Mouse (Mus musculus): Measurements from ENCODE around the gene Zfp286.

Zfp286 gene

DNA sequence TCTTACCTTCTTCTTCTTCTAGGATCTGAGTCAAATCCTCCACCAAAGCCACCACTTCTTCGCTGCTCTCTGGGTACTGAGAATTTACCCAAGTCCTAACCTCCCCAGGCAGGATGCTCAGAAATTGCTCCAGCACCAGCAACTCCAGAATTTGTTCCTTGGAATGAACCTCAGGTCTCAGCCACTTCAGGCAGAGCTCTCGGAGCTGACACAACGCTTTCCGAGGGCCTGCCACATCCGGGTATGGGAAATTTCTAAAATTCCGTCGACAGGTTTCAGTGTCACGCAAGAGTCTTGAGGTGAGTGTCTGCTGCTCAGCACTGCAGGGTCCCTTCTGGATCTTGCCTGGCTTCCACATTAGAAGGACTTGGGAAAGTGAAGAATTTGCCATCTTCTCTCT is 61.0 kb downstream of the Zfp286 start:
- in situ Hi-C loops (cut with MboI, MseI), result loop anchor here in 1 of 2 experiments (5.0 kb wide), 1 partner anchor 81 kb away; the partner anchor contains the start of genes Lrrc75a and Mmgt2

DNA sequence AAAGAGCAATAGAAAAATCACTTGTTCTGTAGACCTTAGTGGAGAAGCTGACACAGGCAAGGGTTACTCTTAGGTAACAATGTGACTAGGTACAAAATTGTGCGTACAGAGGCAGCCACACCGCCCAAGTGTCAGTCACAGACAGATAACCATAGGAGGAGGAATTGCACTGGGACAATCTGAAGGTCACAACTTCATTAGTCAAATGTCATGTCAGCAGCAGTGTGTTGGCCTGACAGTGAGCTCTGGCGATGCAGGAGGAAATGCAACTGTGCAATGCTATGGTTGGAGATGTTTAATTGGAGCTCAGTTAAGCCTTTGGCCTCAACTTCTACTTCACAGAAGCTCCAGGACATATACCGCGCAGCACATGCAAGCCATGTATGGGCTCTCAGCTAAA is 78.6 kb downstream of the Zfp286 start:
- in situ Hi-C loops (cut with MboI, MseI), result no loop called here

DNA sequence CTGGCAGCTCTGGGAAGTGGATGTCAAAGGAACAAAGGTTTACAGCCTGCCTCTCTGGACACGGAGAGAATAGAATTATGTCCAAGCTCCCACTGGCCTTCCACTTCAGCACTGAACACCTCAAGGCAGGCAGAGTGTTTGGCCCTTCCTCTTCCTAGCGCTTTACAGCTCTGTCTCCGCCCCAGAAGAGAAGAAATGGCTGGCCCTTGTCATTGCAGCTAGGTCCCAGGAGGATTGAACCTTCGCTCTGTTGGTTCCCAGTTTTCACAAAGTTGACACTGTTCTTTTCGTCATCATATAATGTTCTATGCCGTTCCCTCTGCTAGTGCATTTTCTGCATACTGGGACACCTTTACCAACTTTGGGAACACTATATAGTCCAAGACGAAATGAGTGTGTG is 81.0 kb downstream of the Zfp286 start:
- in situ Hi-C loops (cut with MboI, MseI), result no loop called here

DNA sequence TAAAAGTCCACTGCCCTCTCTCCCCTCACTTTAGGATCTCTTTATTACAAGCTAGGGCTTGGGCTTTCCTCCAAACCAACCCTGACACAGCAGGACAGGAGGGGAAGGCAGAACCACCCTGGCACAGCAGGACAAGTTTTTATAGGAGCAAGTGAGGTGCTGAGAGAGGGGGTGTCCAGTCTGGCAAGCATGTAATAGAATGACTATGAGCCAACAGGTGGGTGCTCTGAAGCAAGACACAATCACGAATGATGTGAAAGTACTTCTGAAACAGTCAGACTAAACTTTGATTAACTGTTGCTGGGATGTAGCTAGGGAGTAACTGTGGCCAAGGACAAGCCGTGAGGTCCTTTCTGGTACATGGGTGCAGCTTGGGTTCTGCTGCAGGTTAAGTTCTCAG is 83.1 kb downstream of the Zfp286 start:
- in situ Hi-C loops (cut with MboI, MseI), result no loop called here
